Mouse (Mus musculus): ENCODE results near the gene Pam16.

DNA sequence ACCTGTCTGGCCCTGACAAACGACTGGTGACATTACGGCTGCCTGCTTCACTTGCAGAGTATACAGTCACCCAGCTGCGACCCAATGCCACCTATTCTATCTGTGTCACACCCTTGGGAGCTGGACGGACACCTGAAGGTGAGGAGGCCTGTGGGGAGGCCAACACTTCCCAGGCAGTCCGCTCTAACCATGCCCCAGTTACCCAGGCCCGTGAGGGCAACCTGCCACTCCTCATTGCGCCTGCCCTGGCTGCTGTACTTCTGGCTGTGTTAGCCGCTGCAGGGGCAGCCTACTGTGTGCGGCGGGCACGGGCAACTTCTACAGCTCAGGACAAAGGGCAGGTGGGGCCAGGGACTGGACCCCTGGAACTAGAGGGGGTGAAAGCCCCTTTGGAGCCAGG lies 24.9 kb upstream of the Pam16 start:
- TF ChIP-seq CTCF (IDR thresholded peaks at IDR 0.05; ENCODE audit: extremely low read depth, insufficient read depth, insufficient read length, insufficient replicate concordance) (no peak), POLR2A (IDR thresholded peaks at IDR 0.05; ENCODE audit: low read depth, low read length) (no peak)

Measured in spleen, adult 2 months (tissue).